Mouse (Mus musculus) monocyte, adult 59 days (primary cell): ENCODE results near the gene Rnase12. TPM values are rescaled to one million over a fixed set of nuclear protein-coding genes. Genes with fewer than 3 reads are reported as not detected.

ENCODE experiments used
- total RNA-seq, 2 experiments: library from RNA; stranded (reverse); gene quantifications; one replicate each; pipeline ENCODE4 v1.2.4; 2023

Gene Rnase12
- 1 to 10 TPM; 1.8 to 3.1 TPM for total RNA-seq

DNA sequence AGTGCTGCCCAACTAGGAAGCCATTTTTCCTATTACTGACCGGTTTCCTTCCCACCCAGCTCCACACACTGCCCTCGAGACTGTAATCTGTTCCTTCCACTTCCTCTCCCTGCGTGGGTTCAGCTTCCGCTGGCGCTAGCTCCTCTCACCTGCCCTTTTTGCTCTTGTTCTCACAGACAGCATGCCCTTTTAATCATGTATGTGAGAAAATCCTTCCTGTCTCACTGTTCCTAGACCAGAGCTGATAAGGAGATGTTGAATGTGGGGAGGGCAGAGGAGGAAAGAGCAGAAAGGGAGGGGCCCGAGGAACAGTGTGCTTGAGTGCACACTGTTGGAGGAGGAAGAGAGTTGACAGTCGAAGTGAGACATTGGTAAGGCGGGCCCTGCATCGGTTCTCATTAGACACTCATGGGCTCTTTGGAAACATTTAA lies at the start of gene Rnase12:
Gene Rnase12, minus strand, starts transcription at position 261 of the 431 bp plus-strand sequence.

DNA sequence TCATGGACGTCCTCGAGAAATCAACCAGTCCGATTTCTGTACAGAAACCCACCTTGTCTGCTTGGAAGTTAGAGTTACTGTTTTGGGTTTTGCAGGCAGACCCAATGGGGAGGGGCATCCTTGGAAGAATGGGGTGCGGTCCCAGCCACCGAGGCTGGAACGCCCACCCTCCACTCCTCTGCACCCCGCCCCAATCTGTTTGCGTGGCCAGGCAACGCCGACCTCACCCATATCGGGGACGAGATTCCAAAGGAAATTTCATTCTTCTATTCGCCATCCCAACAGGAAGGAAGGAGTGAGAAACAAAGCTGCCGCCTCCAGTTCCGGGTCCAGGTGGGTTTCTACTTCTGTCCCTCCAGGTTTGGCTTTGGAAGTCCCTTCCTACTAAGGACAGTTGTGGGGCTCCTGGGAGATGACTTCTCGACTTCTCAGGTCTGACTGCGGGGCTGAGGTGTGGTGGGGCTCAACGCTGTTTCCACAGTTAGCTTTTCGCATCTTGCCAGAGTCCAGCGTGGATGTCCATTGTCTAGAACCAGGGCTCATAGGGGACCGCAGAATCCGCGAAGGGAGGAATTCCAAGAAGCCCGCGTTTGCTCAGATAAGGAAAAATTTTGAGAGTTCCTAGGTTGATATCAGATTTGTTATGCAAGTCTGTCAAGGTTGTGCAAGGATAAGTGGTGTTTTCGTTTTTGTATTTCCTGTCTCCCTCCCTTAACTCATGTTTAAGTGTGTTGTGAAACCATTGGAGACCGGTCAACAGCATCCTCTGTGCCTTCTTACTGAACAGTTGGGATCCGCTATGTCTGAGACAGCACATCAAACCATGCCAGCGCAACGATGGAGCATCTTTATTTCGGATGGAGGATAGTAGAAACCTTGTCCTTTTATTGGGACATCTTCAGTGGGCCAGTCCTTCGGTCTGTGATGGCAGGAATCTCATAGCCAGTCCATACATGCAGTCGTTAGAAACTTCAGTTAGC lies 33.8 kb upstream of the Rnase12 start, which contains the start of the genes Rnase4 and Ang:
Gene Rnase4, plus strand, starts transcription at position 157 of the 980 bp plus-strand sequence.
Gene Ang, plus strand, starts transcription at position 230 of the 980 bp plus-strand sequence.

DNA sequence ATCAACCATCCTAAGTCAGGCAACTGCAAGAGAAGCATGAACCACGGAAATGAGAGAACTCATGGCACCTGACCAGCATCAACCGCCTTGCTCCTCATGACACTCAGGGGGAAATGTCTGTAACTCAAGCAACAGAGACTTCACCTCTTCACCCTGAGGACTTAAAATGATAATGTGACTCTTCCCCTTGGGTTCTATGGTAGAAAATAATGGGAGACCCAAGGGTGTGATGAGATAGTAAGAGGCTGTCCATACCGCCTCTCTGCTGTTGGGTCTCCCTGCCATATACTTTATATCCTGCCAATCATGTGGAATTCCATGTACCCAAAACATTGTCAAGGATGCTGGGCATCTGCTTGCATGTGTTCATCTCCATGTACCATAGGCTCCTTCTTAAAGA lies 16.9 kb upstream of the Rnase12 start, which contains the start of gene Olfr750:
Gene Olfr750, minus strand, starts transcription at position 101 of the 400 bp plus-strand sequence.

DNA sequence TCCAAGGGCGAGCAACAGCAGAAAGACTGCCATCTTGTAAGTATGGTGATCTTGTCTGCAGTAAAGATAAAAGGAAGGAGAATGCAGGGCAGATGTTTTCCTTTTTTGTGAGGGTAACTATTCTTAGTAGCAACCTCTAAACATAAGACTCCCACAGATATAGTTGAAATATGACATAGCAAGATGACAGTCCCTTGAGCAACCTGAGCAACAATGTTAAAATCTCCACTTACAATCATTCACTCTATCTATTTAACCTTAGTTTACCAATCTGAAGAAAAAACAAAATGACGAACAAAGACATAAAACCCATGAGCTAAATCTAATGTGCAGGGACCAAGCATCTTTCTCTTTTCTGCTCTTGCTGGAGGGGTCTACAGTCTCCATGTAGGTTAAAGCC lies 7.4 kb downstream of the Rnase12 start, which contains the start of gene Rnase11:
Gene Rnase11, minus strand, starts transcription at position 101 of the 400 bp plus-strand sequence.

DNA sequence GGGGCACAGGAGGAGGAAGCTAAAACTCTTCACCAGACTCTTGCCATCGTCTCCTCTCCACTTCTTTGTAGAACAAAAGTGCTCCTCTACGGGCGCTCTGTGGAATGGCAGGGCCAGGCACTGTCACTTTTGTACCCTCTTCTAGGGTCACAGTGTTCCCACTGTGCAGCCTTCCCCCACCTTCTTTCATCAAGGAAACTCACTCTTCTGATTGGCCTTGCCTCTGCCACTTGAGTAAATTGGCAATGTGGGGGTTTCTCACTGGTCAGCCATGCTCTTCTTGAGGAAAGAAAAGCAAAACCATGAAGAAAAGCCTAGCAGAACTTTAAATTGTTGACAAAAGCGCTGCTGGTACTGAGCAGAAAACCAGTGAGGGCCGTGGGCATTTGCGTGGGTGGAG lies 15.7 kb downstream of the Rnase12 start, which contains the start of gene Rnase9:
Gene Rnase9, minus strand, starts transcription at position 101 of the 400 bp plus-strand sequence.

DNA sequence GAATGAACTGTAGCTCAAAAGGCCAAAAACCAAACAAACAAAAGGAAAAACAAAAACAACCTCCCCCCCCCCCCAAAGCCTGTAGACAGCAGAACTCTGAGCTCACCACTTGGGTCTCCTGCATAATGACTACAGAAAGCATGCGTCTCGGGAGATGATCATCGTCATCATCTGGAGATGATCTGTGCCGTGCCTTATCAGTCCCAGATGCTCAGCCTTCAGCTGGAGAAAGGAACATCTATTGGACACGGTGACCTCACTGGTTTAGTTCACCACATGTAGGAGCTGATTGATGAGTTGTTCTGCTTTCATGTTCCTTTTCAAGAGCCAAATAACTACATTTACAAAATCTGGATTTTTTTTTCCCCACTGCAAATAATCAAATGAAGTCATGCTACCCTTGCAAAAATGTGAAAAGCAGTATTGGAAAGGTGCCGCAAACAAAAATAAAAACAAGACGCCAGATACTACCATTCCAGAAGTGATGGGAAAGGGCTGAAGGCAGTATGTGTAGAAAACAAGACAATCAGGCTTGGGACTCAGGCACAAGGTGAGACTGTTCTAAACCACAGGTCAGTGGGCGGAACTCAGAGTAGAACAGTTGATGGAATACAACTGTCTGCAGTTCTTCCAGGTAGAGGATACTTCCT lies 50.2 kb downstream of the Rnase12 start, which contains the start of gene Rnase10:
Gene Rnase10, plus strand, starts transcription at position 600 of the 650 bp plus-strand sequence.

Other genes with a start within 250 kb of the Rnase12 start
- not detected for gene Ccnb1ip1, start 249.9 kb downstream of the Rnase12 start, total RNA-seq
- 10 to 100 TPM; 49.7 to 63.6 TPM for gene Parp2, start 249.8 kb downstream of the Rnase12 start, total RNA-seq
- gene Tep1, start 187.1 kb downstream of the Rnase12 start, total RNA-seq, result 100 to 1,000 TPM; 191 to 197 TPM
- under 1 TPM; 0.79 to 0.94 TPM for gene Klhl33, start 160.2 kb downstream of the Rnase12 start, total RNA-seq
- 10 to 100 TPM; 43.9 to 48.1 TPM for gene Osgep, start 132.8 kb downstream of the Rnase12 start, total RNA-seq
- 10 to 100 TPM; 26.9 to 33.2 TPM for gene Apex1, start 132.7 kb downstream of the Rnase12 start, total RNA-seq
- 100 to 1,000 TPM; 146 TPM for gene Pip4p1, start 126.8 kb downstream of the Rnase12 start, total RNA-seq
- 10 to 100 TPM; 71.3 to 77.4 TPM for gene Pnp, start 126.6 kb downstream of the Rnase12 start, total RNA-seq
- 10 to 100 TPM; 60.0 to 85.2 TPM for gene Gm49342, start 113.1 kb downstream of the Rnase12 start, total RNA-seq
- gene Pnp2, start 101.7 kb downstream of the Rnase12 start, total RNA-seq, result 1 to 10 TPM; 3.4 to 4.7 TPM
- not detected for gene Rnase10, start 49.9 kb downstream of the Rnase12 start, total RNA-seq
- not detected for gene Rnase9, start 15.8 kb downstream of the Rnase12 start, total RNA-seq
- not detected for gene Rnase11, start 7.5 kb downstream of the Rnase12 start, total RNA-seq
- not detected for gene Olfr750, start 16.8 kb upstream of the Rnase12 start, total RNA-seq
- 10 to 100 TPM; 19.2 to 20.8 TPM for gene Rnase4, start 33.4 kb upstream of the Rnase12 start, total RNA-seq
- gene Ang, start 33.5 kb upstream of the Rnase12 start, total RNA-seq, result 1 to 10 TPM; 8.5 to 9.2 TPM
- not detected for gene Eddm3b, start 56.8 kb upstream of the Rnase12 start, total RNA-seq
- 100 to 1,000 TPM; 121 to 138 TPM for gene Rnase6, start 66.2 kb upstream of the Rnase12 start, total RNA-seq
- under 1 TPM; 0.50 to 0.73 TPM for gene Rnase1, start 89.1 kb upstream of the Rnase12 start, total RNA-seq
- 1 to 10 TPM; 1.2 to 1.4 TPM for gene Rnase2b, start 104.6 kb upstream of the Rnase12 start, total RNA-seq
- not detected for gene Ang2, start 141.5 kb upstream of the Rnase12 start, total RNA-seq
- gene Ear14, start 145.7 kb upstream of the Rnase12 start, total RNA-seq, result not detected
- 10 to 100 TPM; 33.8 to 34.0 TPM for gene Rnase2a, start 198.5 kb upstream of the Rnase12 start, total RNA-seq